Mouse (Mus musculus) limb, embryonic 14.5 days (tissue): ENCODE measurements around the gene Mapk12. TPM values are rescaled to one million over a fixed set of nuclear protein-coding genes. Genes with fewer than 3 reads are reported as not detected.
A peak's percentile ranks its signal among the peaks of the same experiment; 100 is the strongest.

Source experiments
- ATAC-seq: fragments of 200-750 bp; cut with Nextera tagmentation; 2 replicates; pipeline ENCODE4 v1.8.0; 2017; ENCODE audit warnings: low read depth, moderate number of reproducible peaks, moderate TSS enrichment; ENCODE audit not compliant: low FRiP score
- DNase-seq: peaks from one replicate; pipeline ENCODE4 v3.0.0-alpha.2; 2015; ENCODE audit warnings: low spot score
- H3K27ac ChIP-seq: fragments of 300-500 bp; sonication (generic); replicated peaks from 2 replicates; pipeline ENCODE4 v1.5.1; 2014; ENCODE audit warnings: low read depth, mild to moderate bottlenecking, low read length, moderate library complexity, mixed read lengths
- H3K27me3 ChIP-seq: fragments of 300-500 bp; sonication (generic); 2 replicates; pipeline ENCODE4 v1.6.1; 2014; ENCODE audit warnings: low read length, mixed read lengths; ENCODE audit not compliant: control insufficient read depth, insufficient read depth
- H3K36me3 ChIP-seq: fragments of 300-500 bp; sonication (generic); 2 replicates; pipeline ENCODE4 v1.6.1; 2014; ENCODE audit warnings: mild to moderate bottlenecking, low read length, moderate library complexity, mixed read lengths; ENCODE audit not compliant: control insufficient read depth, insufficient read depth
- H3K4me1 ChIP-seq: fragments of 300-500 bp; sonication (generic); 2 replicates; pipeline ENCODE4 v1.6.1; 2014; ENCODE audit warnings: antibody characterized with exemption, low read length, mixed read lengths; ENCODE audit not compliant: control insufficient read depth, insufficient read depth
- H3K4me2 ChIP-seq: fragments of 300-500 bp; sonication (generic); replicated peaks from 2 replicates; pipeline ENCODE4 v1.6.1; 2014; ENCODE audit warnings: low read depth, mild to moderate bottlenecking, low read length, moderate library complexity; ENCODE audit not compliant: severe bottlenecking
- H3K4me3 ChIP-seq: fragments of 300-500 bp; sonication (generic); replicated peaks from 2 replicates; pipeline ENCODE4 v1.5.1; 2014; ENCODE audit warnings: low read length
- H3K9ac ChIP-seq: fragments of 300-500 bp; sonication (generic); 2 replicates; pipeline ENCODE4 v1.6.1; 2014; ENCODE audit warnings: mild to moderate bottlenecking, low read depth, low read length, moderate library complexity; ENCODE audit not compliant: severe bottlenecking
- H3K9me3 ChIP-seq: fragments of 300-500 bp; sonication (generic); 2 replicates; pipeline ENCODE4 v1.6.1; 2016; ENCODE audit warnings: low read length; ENCODE audit not compliant: control insufficient read depth
- POLR2A ChIP-seq: fragments of 200-500 bp; IDR thresholded peaks from 2 replicates; pipeline ENCODE4 v1.8.0; 2012; ENCODE audit warnings: inconsistent platforms, mild to moderate bottlenecking, moderate library complexity, borderline replicate concordance; ENCODE audit not compliant: insufficient read depth, insufficient read length; ENCODE audit errors: extremely low read depth
- WGBS: fragments of 180-500 bp; shearing (Covaris S2); extraction: QIAGEN DNeasy Blood & Tissue Kit; methylation state at CpG from one replicate; pipeline ENCODE4 v1.1.7; 2014; 5-methylcytosine and 5-hydroxymethylcytosine counted together
- polyA plus RNA-seq, 2 experiments: library from polyadenylated mRNA; depleted of rRNA in 1 of 2; stranded (reverse) in 1 of 2; unstranded in 1 of 2; fragments of >200 nt; fragmentation: Nextera tagmentation in 1 of 2; extraction: Ambion mirVana in 1 of 2; gene quantifications; 2 replicates each; pipeline versions ENCODE4 v1.2.1 to v1.2.3; 2012 to 2014

Mapk12 gene
- polyA plus RNA-seq, 2 experiments: 8.3 to 14.9 TPM

DNA sequence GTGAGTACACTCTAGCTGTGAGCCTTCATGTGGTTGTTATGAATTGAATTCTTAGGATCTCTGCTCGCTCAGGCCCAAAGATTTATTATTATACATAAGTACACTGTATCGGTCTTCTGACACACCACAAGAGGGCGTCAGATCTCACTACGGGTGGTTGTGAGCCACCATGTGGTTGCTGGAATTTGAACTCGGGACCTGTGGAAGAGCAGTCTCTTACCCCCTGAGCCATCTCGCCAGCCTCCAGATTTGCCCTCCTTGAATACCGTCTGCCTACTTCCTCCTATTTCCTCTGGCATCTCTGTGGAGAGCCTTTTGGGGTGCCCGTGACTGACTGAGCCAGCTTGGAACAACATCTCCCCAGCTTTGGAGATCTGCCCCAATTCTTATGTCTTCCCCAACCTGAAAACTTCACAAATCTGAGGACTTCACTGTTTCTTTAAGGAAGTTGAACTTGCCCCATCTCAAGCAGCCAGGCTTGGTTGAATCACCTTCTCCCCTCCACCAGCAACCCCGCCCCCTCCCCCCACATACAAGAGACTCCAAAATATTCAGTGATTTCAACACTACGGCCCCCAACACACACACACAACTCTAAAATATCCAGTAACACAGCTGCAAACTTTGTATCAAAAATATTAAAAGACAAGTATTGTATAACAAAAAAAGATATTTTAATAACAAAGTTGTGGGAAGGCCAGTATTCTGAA lies 41.2 kb upstream of the Mapk12 start:
- Histone ChIP-seq H3K36me3 (peaks cover 2% of the 10 kb centered on the region; the same call in 1 of the 2 replicates), H3K4me3 (peak overlapping the region; percentile 67), H3K27ac (0 out of 2 replicates have a peak overlapping the region, but pooled peaks have one; percentile 90), H3K27me3 (no peaks in the 10 kb centered on the region), H3K4me1 (peaks cover 34% of the 10 kb centered on the region), H3K9ac (peak overlapping the region; percentile 78; the same call in 1 of the 2 replicates), H3K9me3 (no peaks in the 10 kb centered on the region), H3K4me2 (peak overlapping the region; percentile 75)
- no peak for DNase-seq
- WGBS: 71% methylated on average over 10 of the region's 10 CpGs
- TF ChIP-seq POLR2A: no peak
- no peak for ATAC-seq

DNA sequence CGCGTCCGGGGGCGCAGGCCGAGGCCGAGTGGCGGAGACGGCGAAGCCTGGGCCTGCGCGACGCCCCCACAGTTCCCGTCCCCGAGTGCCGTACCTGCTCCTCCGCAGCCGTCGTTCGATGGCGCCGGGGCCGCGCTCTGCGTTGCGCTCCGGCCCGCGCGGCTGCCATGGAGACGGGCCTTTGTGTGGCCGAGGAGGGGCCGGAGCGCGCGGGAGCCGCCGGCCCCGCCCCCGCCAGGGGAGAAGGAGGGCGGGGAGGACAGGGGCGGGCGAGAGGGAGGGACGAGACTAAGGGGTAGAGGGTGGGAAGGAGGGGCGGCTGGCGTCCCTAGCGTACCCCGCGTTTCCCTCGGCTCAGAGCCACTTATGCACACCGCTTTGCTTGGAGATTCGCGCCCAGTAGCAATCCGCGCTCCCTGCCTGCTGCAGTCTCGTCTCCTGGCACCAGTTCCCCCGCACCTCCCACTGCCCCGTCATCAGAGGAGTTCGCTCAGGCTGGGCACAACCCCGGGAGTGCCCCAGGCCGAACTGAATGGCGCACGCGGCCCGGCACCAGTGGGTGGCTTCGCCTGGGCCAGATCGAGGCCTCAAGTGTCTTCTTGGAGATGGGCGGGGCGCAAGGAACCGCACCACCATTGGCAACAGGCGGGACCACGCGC lies 40.2 kb upstream of the Mapk12 start, which contains the start of gene Plxnb2:
Plxnb2 (minus strand) TSS at position 218 of the 659 bp plus-strand sequence.
- Histone ChIP-seq H3K9ac (peak within 1 kb of the TSS; percentile 78), H3K27me3 (no peaks in the 10 kb centered on the region), H3K4me3 (peak within 1 kb of the TSS; percentile 67), H3K27ac (peak within 1 kb of the TSS; percentile 90), H3K9me3 (no peaks in the 10 kb centered on the region), H3K36me3 (no peaks in the 10 kb centered on the region), H3K4me1 (peaks cover 44% of the 10 kb centered on the region), H3K4me2 (peak within 1 kb of the TSS; percentile 75)
- DNase-seq (peak; percentile 88), ATAC-seq (peak; percentile 92)
- under 1% methylated on average over 35 of the region's 72 CpGs for WGBS
- TF ChIP-seq POLR2A: peak; percentile 83; the same call in 1 of the 2 replicates

- H3K4me1 ChIP-seq: peaks cover 50% of the 10 kb centered on the region
- under 1% methylated on average over 26 of the region's 26 CpGs for WGBS
These were observed 39.6 kb upstream of the Mapk12 start for GRCm38 (mm10) chr15:89180081-89180541.

DNA sequence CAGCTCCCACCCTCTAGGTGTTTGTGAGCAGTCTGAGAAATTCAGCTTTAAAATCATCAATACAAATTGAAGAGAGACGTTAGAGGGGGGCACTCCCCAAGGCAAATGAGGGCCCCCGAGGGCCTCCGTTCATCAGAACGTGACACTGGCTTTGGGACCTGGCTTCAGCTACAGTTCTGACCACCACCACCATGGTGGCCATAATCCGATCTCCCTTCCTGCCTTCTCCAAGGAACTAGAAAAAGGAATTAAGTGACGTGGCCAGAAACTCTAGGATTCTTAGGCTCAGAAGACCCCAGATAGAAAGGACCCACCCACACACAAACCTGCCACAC lies 39.1 kb upstream of the Mapk12 start:
- peaks cover 55% of the 10 kb centered on the region for H3K4me1 ChIP-seq
- peak overlapping the region; percentile 90 for H3K27ac ChIP-seq
- peak overlapping the region; percentile 67 for H3K4me3 ChIP-seq
- ATAC-seq (no peak), DNase-seq (no peak)
- no peaks in the 10 kb centered on the region for H3K36me3 ChIP-seq
- 2% methylated on average over 6 of the region's 6 CpGs for WGBS
- H3K4me2 ChIP-seq: peak overlapping the region; percentile 75
- no peak for TF ChIP-seq POLR2A
- H3K9ac ChIP-seq: peak overlapping the region; percentile 78
- no peaks in the 10 kb centered on the region for H3K9me3 ChIP-seq
- H3K27me3 ChIP-seq: no peaks in the 10 kb centered on the region

More at GRCm38 (mm10) chr15:89180081-89180541, 39.6 kb upstream of the Mapk12 start:
- Histone ChIP-seq H3K27ac (peak overlapping the region; percentile 90), H3K4me3 (peak overlapping the region; percentile 67), H3K9ac (peak overlapping the region; percentile 78), H3K4me2 (peak overlapping the region; percentile 75), H3K9me3 (no peaks in the 10 kb centered on the region), H3K27me3 (no peaks in the 10 kb centered on the region), H3K36me3 (no peaks in the 10 kb centered on the region)
- ATAC-seq (no peak), DNase-seq (no peak)
- no peak for TF ChIP-seq POLR2A

DNA sequence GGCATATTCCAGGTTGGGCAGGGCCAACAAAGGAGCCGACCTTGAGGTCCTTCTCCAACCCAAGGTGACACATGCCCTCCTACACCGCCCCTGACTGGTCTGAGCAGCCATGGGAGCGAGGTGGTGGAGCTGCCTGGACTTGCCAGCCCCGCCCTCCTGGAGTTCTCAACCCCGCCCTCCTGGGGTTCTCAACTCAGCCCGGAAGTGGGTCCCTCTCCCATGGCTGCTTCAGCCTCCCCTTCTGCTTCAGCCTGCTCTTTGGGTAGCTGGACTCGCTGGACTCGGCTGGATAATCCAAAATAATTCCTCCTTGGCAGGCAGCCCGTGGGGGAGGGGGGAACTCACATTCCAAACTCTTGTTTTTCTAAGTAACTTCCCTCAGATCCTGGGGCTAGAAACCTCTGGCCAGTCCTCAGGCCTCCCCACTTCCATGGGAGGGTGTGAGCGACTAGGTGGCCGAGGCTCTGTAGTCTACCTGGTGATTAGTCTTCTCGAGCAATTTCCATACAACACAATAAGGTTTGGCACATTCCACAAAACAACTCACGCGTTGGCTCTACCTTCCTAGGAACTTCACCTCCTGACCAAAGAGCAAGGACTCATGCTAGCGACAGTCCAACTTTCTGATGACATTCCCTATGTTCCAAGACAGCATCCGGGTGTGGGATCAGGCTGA lies 38.6 kb upstream of the Mapk12 start:
- Histone ChIP-seq H3K36me3 (no peaks in the 10 kb centered on the region), H3K27ac (peak overlapping the region; percentile 90), H3K9ac (peak overlapping the region; percentile 78), H3K4me1 (peaks cover 60% of the 10 kb centered on the region), H3K4me3 (peak overlapping the region; percentile 67), H3K9me3 (no peaks in the 10 kb centered on the region), H3K4me2 (peak overlapping the region; percentile 75), H3K27me3 (no peaks in the 10 kb centered on the region)
- ATAC-seq: peak; percentile 43
- TF ChIP-seq POLR2A: no peak
- WGBS: 2% methylated on average over 15 of the region's 16 CpGs
- DNase-seq: peak; percentile 73
